Mouse (Mus musculus) heart, postnatal 0 days (tissue): ENCODE measurements around the gene Timeless. TPM values are rescaled to one million over a fixed set of nuclear protein-coding genes. Genes with fewer than 3 reads are reported as not detected.

ENCODE experiments used
- ATAC-seq: fragments of 200-750 bp; cut with Nextera tagmentation; 2 replicates; pipeline ENCODE4 v1.8.0; 2017; ENCODE audit warnings: low read depth, moderate number of reproducible peaks, moderate library complexity; ENCODE audit not compliant: insufficient read depth
- DNase-seq: peaks from one replicate; pipeline ENCODE4 v3.0.0-alpha.2; 2016; ENCODE audit warnings: low spot score
- H3K27ac ChIP-seq: fragments of 300-500 bp; sonication (generic); 2 replicates; pipeline ENCODE4 v1.5.1; 2014; ENCODE audit warnings: low read depth, mild to moderate bottlenecking
- H3K27me3 ChIP-seq: fragments of 300-500 bp; sonication (generic); 2 replicates; pipeline ENCODE4 v1.6.1; 2014; ENCODE audit warnings: low read length, mixed read lengths; ENCODE audit not compliant: control insufficient read depth, insufficient read depth
- H3K36me3 ChIP-seq: fragments of 300-500 bp; sonication (generic); replicated peaks from 2 replicates; pipeline ENCODE4 v1.6.1; 2014; ENCODE audit warnings: low read length, mixed read lengths; ENCODE audit not compliant: control insufficient read depth, insufficient read depth
- H3K4me1 ChIP-seq: fragments of 300-500 bp; sonication (generic); 2 replicates; pipeline ENCODE4 v1.6.1; 2014; ENCODE audit warnings: antibody characterized with exemption; ENCODE audit not compliant: control insufficient read depth, insufficient read depth
- H3K4me2 ChIP-seq: fragments of 300-500 bp; sonication (generic); 2 replicates; pipeline ENCODE4 v1.6.1; 2014; ENCODE audit warnings: low read depth, mild to moderate bottlenecking, low read length, moderate library complexity
- H3K4me3 ChIP-seq: fragments of 300-500 bp; sonication (generic); 2 replicates; pipeline ENCODE4 v1.5.1; 2014; ENCODE audit warnings: low read depth, low read length
- H3K9ac ChIP-seq: fragments of 300-500 bp; sonication (generic); replicated peaks from 2 replicates; pipeline ENCODE4 v1.6.1; 2014; ENCODE audit warnings: low read depth, low read length, mixed read lengths
- H3K9me3 ChIP-seq: fragments of 300-500 bp; sonication (generic); replicated peaks from 2 replicates; pipeline ENCODE4 v1.6.1; 2016; ENCODE audit warnings: low read length; ENCODE audit not compliant: control insufficient read depth
- CTCF ChIP-seq: IDR thresholded peaks from 2 replicates; pipeline ENCODE4 v1.5.1; 2016; ENCODE audit warnings: antibody characterized with exemption, control low read depth, low read depth
- EP300 ChIP-seq: IDR thresholded peaks from 2 replicates; pipeline ENCODE4 v1.6.1; 2016; ENCODE audit warnings: antibody characterized with exemption, low read depth
- WGBS: fragments of 180-500 bp; shearing (Covaris S2); extraction: QIAGEN DNeasy Blood & Tissue Kit; methylation state at CpG from one replicate; pipeline ENCODE4 v1.1.7; 2014; 5-methylcytosine and 5-hydroxymethylcytosine counted together
- polyA plus RNA-seq: library from polyadenylated mRNA; unstranded; fragments of >200 nt; fragmentation: Nextera tagmentation; extraction: Ambion mirVana; gene quantifications from 2 replicates; pipeline ENCODE4 v1.2.1, GENCODE M21; 2015
- total RNA-seq: library from RNA; depleted of rRNA; stranded (reverse); fragments of >200 nt; gene quantifications from 2 replicates; pipeline ENCODE4 v1.2.3, GENCODE M21; 2014; ENCODE audit warnings: low replicate concordance

Timeless gene
- total and polyA plus RNA-seq, 2 experiments from 2014 or later, result 11.1 to 15.2 TPM

DNA sequence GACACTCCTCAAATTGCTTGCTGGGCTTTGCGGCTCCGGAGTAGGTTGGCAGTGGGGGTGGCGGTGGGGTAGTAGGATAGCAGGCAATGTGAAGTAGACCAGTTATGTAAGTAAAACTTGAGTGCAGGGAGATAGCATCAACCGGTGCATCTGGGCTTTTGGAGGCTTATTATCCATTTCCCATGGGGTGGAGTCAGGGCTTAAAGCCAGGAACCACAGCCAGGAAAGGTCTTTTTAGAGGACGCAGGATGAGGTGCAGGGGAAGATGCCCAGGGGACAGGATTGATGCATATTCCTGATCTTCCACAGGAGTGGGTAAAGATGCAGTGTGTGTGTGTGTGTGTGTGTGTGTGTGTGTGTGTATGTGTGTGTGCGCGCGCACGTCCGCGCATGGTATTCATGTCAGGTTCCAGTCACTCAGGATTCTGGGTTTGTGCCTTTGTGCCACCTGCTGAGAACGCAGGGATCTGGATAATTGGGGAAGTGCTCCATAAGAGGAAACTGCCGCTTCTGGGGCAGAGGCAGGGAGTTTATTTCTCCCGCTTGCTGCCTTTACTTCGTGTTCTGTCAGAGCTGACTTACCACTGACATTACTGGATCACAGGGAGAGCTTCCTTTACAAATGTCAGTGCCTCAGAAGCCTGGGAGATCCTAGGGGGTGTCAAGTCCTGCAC, 6.1 kb downstream of the Timeless start:
- ATAC-seq, result no peak
- H3K4me3 ChIP-seq, result no peak overlapping the region
- no peak overlapping the region for H3K27ac ChIP-seq
- DNase-seq, result no peak
- H3K36me3 ChIP-seq, result peaks cover 6% of the 10 kb centered on the region; the same call in 1 of the 2 replicates
- peaks cover 2% of the 10 kb centered on the region; the same call in 1 of the 2 replicates for H3K4me1 ChIP-seq
- 70% methylated on average over 15 of the region's 15 CpGs for WGBS
- no peaks in the 10 kb centered on the region for H3K9me3 ChIP-seq
- no peak overlapping the region for H3K4me2 ChIP-seq
- TF ChIP-seq EP300, result no peak
- TF ChIP-seq CTCF, result no peak
- no peak overlapping the region for H3K9ac ChIP-seq
- no peaks in the 10 kb centered on the region for H3K27me3 ChIP-seq

DNA sequence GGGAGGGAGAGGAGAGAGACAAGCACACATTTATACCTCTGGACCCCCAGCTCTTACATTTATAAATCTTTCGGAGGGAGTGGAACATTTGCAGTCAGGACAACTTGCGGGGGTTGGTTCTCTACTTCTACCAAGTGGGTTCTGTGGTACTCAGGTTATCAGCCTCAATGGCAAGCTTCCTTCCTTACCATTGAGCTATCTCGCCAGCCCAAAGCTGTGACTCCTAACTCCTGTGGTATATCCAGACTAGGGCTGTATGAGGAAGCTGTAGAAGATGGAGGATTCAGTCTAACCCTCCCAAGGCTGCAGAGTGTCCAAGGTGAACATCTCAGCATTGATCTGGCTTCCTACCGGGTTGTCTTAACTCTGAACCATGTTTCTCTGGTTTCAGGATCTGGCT, 7.3 kb downstream of the Timeless start:
- no peaks in the 10 kb centered on the region for H3K9me3 ChIP-seq
- no peak overlapping the region for H3K4me2 ChIP-seq
- 88% methylated on average over 4 of the region's 4 CpGs for WGBS
- no peak for ATAC-seq
- H3K27ac ChIP-seq, result no peak overlapping the region
- no peak overlapping the region for H3K4me3 ChIP-seq
- peaks cover 6% of the 10 kb centered on the region; the same call in 1 of the 2 replicates for H3K36me3 ChIP-seq
- H3K27me3 ChIP-seq, result no peaks in the 10 kb centered on the region
- no peak for TF ChIP-seq EP300
- TF ChIP-seq CTCF, result no peak
- H3K4me1 ChIP-seq, result peaks cover 6% of the 10 kb centered on the region; the same call in 1 of the 2 replicates
- DNase-seq, result no peak
- no peak overlapping the region for H3K9ac ChIP-seq

GRCm38 (mm10) chr10:128240131-128240530, 8.3 kb downstream of the Timeless start:
- Histone ChIP-seq H3K4me2 (no peak overlapping the region), H3K9me3 (no peaks in the 10 kb centered on the region), H3K9ac (no peak overlapping the region), H3K4me3 (no peak overlapping the region), H3K27ac (no peak overlapping the region), H3K27me3 (no peaks in the 10 kb centered on the region), H3K4me1 (peaks cover 6% of the 10 kb centered on the region; the same call in 1 of the 2 replicates), H3K36me3 (peaks cover 6% of the 10 kb centered on the region; the same call in 1 of the 2 replicates)
- DNase-seq (no peak), ATAC-seq (no peak)
- 67% methylated on average over 18 of the region's 18 CpGs for WGBS
- TF ChIP-seq EP300, result no peak
- no peak for TF ChIP-seq CTCF

DNA sequence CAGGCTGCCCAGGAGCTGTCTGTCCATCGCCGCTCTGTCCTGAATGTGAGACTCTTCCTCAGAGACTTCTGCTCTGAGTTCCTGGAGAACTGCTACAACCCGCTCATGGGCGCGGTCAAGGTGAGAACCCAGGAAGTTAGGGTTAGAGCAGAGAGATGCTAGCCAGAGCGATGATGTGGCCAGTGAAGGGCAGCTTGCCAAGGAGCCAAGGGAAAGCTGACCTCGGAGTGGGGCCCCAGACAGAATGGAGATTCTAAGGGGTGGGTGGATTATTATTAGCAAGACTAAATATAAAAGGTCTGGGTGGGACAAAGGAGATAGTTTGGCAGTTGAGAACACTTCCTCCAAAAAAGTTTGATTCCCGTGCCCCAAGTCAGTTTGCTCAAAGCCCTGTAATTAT, 11.4 kb downstream of the Timeless start:
- H3K36me3 ChIP-seq, result peaks cover 11% of the 10 kb centered on the region; the same call in 1 of the 2 replicates
- H3K4me2 ChIP-seq, result no peak overlapping the region
- 60% methylated on average over 8 of the region's 8 CpGs for WGBS
- no peak overlapping the region for H3K4me3 ChIP-seq
- H3K27ac ChIP-seq, result peak overlapping the region; percentile 25; the same call in 1 of the 2 replicates
- no peaks in the 10 kb centered on the region for H3K27me3 ChIP-seq
- ATAC-seq (no peak), DNase-seq (no peak)
- no peak overlapping the region for H3K9ac ChIP-seq
- TF ChIP-seq CTCF, result no peak
- no peak for TF ChIP-seq EP300
- H3K9me3 ChIP-seq, result no peaks in the 10 kb centered on the region
- peaks cover 12% of the 10 kb centered on the region; the same call in 1 of the 2 replicates for H3K4me1 ChIP-seq

- no peak overlapping the region for H3K9ac ChIP-seq
- WGBS, result 88% methylated on average over 15 of the region's 15 CpGs
- peaks cover 16% of the 10 kb centered on the region for H3K36me3 ChIP-seq
- H3K4me3 ChIP-seq, result no peak overlapping the region
- TF ChIP-seq EP300 (no peak), CTCF (no peak)
- no peak overlapping the region for H3K4me2 ChIP-seq
- H3K9me3 ChIP-seq, result no peaks in the 10 kb centered on the region
- ATAC-seq (no peak), DNase-seq (no peak)
- H3K4me1 ChIP-seq, result peaks cover 12% of the 10 kb centered on the region; the same call in 1 of the 2 replicates
- no peak overlapping the region for H3K27ac ChIP-seq
- no peaks in the 10 kb centered on the region for H3K27me3 ChIP-seq
Observed at GRCm38 (mm10) chr10:128244121-128244520, 12.3 kb downstream of the Timeless start.
